Mouse (Mus musculus) liver, embryonic 14.5 days (tissue): ENCODE data around the gene Pcyt1a.

Experiments used
- CTCF ChIP-seq: IDR thresholded peaks from 2 replicates; pipeline ENCODE4 v1.5.1; 2016; ENCODE audit warnings: antibody characterized with exemption, low read depth, control low read depth
- EP300 ChIP-seq: IDR thresholded peaks from 2 replicates; pipeline ENCODE4 v1.6.1; 2016; ENCODE audit warnings: antibody characterized with exemption, low read depth

DNA sequence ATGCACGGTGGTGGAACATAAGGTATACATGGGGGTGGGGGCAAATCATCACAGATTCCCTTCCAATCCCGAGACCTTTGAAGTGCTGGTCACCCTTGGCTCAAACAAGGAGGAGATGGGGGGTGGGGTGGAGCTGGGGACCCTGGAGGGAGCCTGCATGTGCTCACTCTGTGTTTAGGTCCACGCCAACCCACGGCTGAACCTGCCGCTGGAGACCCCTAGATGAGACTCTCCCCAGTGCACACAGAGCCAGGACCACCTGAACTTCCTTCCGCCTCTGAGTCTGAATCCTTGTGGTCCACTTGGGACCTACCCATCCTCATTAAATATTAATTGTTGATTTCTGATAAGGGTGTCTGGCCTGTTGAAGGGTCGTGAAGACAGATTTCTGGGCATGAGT, 76.1 kb downstream of the Pcyt1a start:
- TF ChIP-seq CTCF (no peak), EP300 (no peak)
